Mouse (Mus musculus) bone marrow macrophage, adult 2 months (primary cell): ENCODE measurements at regions not wholly inside any gene's neighbourhood (a gene's known extent, or its start where the extent isn't known, plus 50 kb on each side); places are given as distances from the start of the nearest gene placed in this dataset.

Experiments
- CTCF ChIP-seq: IDR thresholded peaks from 2 replicates; pipeline ENCODE4 v1.5.1; 2012; ENCODE audit warnings: low read depth, mild to moderate bottlenecking, low read length, moderate library complexity
- POLR2A ChIP-seq: IDR thresholded peaks from 2 replicates; pipeline ENCODE4 v1.6.1; 2012; ENCODE audit warnings: mild to moderate bottlenecking, low read depth, low read length, borderline replicate concordance

- no peak for TF ChIP-seq CTCF
- no peak for TF ChIP-seq POLR2A
These were observed 170.8 kb downstream of the Sox4 start for GRCm38 (mm10) chr13:28782497-28783246.
